Mouse (Mus musculus): ENCODE measurements around the gene Gabarapl1. TPM values are rescaled to one million over a fixed set of nuclear protein-coding genes. Genes with fewer than 3 reads are reported as not detected.
"Not testable (repeated sequence)": the region's sequence is repeated elsewhere in the genome, so short reads cannot be mapped to it uniquely, and the experiment has no call there.

Gene Gabarapl1
- total RNA-seq (2021): 100 to 1,000 TPM; 450 to 458 TPM

DNA sequence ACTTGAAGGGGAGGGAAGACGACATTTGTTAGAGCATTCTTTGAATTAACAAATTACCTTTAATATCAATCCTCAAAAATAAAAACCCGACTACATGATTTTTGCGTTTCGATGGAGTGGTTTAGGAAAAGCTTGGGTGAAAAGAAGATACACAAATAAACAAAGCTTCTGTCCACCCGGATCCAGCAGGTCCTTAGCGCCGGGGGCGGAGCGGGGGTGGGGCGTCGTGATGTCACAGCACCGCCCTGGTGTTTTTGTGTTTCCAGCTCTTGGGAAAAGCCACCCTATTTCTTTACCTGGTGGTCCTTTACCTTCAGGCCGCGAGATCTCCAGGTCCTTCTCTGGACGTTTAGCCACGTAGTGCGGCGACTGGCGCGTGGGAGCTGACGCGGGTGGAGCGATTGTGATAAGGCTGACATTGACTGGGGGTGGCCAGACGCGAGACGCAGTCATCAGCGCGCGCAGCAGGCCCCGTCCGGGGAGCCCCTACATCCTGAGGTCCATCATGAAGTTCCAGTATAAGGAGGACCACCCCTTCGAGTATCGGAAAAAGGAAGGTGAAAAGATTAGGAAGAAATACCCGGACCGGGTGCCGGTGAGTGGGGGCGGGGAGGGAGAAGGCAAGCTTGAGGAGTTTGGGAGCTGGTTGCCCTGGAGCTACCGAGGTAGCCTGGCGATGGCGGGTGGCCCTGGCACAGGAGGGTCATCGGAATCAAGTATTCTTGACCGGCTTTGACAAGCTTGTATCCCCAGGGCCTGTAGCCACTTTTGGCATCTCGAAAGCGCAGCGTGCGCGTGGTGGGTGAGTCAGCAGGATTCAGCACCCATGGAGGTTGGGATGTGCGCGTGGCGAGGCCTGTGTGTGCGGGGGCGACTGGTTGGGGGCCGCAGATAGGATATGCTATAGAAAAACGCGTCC, at the start of gene Gabarapl1:
TSS of gene Gabarapl1 (plus strand) at position 219 of the 919 bp plus-strand sequence.
- intact Hi-C loops (cut with DNase I): no loop called here

DNA sequence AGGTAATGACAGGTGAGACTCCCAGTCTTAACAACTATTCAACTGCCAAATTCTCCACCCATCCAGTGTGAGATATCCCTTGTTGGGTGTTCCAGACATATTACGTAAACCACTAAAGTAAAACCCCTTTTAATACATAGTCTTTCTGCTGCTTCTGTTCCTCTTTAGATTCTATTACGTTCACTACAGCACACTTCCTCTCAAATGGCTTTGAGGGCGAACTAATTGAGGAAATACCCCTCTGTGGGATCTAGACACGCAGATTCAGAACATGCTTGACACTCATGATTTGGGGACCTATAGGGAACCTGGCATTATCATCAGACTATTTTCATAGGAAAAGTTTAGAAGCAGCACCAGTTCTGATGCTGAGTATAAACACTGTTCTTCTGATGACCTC, 38.0 kb upstream of the Gabarapl1 start:
- no peak for DNase-seq (ENCODE audit: extremely low spot score in 1 of 2, low spot score in 2 of 2)
- intact Hi-C loops (cut with DNase I): no loop called here

More for the DNA sequence above, at the start of gene Gabarapl1:
- peak; percentile 76 to 91 for DNase-seq (ENCODE audit: extremely low spot score in 1 of 2, low spot score in 2 of 2)

DNA sequence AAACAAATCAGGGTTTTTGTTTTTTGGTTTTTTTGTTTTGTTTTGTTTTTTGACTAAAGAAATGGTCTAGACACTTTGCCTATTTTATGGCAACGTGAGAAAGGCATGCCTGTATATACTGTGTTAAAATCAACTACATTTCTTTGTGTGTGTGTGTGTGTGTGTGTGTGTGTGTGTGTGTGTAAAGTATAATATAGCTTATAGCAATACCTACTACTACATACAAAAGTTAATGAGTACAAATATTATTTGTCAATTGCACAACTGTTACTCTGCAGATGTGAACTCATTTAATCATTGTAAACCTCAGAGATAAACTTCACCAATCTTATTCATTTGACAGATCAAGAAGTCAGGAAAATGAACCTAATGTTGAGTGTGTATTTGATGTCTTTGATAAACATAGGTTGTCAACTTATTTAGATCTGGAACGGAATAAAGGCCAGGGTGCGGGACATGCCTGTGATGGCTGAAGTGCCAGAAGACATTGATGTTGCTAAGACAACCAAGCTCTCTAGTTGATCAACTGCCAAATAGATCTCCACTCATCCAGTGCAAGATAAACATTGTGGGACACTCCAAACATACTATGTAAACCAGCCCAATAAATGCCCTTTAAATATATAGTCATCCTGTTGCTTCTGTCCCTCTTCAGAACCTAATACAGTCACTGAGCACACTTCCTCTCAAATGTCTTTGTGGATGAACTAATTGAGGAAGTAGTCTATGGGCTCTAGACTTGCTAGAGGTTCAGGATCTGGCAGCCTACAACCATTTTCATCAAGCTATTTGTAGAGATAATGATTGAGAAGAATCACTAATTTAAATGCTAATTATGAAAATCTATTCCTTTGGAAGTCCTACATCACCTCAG, 35.4 kb upstream of the Gabarapl1 start:
- no peak for DNase-seq (ENCODE audit: extremely low spot score in 1 of 2, low spot score in 2 of 2)
- intact Hi-C loops (cut with DNase I): no loop called here

DNA sequence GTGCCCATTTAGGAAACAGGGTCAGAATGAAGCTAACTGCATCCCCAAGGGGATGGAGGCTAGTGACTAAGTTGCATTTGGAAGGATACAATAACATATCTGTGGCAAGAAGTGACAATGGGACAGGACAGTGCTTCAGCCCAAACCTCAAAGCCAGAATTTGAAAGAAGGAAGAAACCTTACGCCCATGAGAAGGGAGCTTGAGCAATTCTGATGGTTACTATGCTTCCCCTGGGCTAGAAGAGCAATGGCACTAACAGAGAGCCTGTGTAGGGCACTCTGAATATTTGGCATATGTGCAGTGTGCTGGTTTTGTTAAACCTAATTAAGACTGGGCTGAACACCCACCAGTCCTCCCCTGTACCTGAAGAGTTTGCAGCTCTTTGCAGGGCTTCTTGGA, 33.4 kb upstream of the Gabarapl1 start:
- intact Hi-C loops (cut with DNase I); DNase-seq (ENCODE audit: extremely low spot score in 1 of 2, low spot score in 2 of 2): not testable (repeated sequence)

DNA sequence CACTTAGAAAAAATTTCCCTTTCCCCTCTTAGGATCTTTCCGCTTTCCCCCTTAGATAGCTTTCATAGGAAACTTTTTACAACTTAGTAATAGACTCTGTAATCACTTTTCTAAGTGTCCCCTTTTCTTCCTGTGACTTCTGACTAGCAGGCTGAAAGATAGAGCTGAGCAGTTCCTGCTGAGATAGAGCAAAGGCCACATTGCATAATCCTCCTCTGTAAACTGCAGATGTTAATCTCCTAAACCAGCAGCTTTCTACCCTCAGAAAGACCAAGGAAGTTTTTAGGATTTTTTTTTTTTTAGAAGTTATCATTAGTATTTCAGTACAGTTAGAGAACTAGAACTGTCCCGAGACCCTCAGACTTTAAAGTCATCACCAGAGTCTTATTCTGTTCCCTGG, 29.5 kb upstream of the Gabarapl1 start:
- DNase-seq (ENCODE audit: extremely low spot score in 1 of 2, low spot score in 2 of 2): no peak
- intact Hi-C loops (cut with DNase I): no loop called here

DNA sequence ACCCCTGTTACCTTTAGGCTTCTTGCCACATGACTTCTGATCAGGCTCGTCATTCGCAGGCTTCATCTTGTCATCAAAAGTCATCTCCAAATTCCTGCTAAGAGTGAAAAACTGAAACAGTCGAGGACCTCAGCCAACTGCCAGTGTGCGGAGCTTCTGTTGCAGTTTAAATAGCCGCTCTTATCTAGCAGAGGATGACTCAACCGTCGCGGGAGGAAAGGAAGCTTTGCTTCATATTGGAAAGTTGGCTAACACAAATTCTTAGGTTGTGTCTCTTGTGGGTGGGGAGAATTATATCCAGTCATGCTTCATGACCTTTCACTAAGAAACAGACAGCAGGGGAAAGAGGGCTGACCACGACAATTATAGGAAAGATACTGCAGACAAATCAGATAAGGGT, 25.9 kb upstream of the Gabarapl1 start, which contains the start of gene Olr1:
TSS of gene Olr1 (minus strand) at position 142 of the 400 bp plus-strand sequence.
- intact Hi-C loops (cut with DNase I): no loop called here
- DNase-seq (ENCODE audit: extremely low spot score in 1 of 2, low spot score in 2 of 2): no peak

DNA sequence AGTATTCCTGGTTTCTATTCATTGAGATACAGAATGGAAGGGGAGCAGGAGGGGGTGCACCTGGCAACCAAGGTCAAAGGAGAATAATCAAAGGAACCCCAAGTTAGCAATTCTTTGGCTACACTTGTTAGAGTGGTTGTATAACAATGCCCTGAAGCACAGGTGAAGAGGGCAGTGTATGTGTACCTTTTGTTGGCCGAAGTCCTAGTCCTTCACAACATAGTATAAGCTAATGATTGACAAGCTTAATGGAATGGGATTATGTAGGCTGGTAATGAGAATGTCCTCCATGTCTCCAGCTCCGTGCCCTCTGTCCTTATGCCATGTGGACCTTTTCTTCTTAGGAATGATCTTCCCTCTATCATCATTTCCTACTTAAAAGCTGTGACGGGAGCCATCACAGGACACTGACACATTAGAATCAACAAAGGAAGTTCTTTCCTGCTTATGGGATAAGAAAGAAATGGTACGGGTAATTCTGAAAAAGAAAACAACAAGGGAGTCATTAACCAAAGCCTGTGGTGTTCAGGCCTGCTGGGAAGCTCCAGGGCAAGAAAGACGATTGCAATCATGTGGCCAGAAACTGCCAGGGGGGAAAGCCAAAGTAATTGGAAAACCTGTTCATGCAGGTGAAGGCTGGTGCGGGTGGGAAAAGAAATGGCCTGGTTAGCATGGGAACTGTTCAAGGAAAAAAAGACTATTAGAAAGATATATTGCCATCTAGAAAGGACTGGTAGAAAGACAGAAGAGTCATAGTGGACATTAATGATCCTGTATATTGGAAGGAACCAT, 22.6 kb upstream of the Gabarapl1 start:
- DNase-seq (ENCODE audit: extremely low spot score in 1 of 2, low spot score in 2 of 2): no peak
- intact Hi-C loops (cut with DNase I): no loop called here

DNA sequence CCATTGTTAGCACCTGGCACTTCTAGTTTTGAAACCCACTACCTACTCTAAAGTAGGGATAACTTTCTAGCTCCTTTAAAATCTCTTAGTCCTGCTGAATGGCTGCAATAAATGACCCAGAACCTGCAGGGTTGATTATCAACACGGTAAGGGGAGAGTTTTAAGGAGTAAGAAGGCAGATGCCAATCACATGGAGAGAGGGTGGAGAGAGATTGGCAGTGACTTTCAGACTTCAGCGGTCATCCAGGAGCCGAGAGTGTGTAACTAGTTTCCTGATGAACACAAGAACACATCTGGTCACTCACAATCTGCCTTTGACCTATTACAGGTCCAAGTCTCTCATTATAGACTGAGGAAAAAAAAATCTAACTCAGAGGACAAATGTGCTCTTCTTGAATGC, 20.6 kb upstream of the Gabarapl1 start, which contains the start of gene Tmem52b:
TSS of gene Tmem52b (plus strand) at position 189 of the 400 bp plus-strand sequence.
- no peak for DNase-seq (ENCODE audit: extremely low spot score in 1 of 2, low spot score in 2 of 2)
- intact Hi-C loops (cut with DNase I): no loop called here

DNA sequence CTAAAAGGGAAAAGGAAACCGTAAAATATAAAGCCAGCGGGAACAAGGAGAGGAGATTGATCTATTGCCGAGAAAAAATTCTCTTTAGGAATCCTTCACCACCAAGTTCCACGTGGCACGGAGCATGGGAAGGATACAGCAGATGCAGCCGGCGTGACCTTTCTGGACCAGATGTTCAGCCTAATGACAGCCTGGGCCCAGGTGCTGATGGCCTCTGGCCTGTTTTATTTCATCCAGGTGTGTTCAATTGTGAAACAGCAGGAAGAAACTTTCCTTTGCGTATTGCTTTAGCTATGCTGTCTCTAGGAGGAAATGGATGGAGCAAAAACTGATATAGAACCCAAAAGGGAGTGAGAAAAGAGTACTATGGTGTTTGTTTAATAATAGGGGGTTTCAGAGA, 20.1 kb upstream of the Gabarapl1 start:
- intact Hi-C loops (cut with DNase I): no loop called here
- DNase-seq (ENCODE audit: extremely low spot score in 1 of 2, low spot score in 2 of 2): no peak

DNA sequence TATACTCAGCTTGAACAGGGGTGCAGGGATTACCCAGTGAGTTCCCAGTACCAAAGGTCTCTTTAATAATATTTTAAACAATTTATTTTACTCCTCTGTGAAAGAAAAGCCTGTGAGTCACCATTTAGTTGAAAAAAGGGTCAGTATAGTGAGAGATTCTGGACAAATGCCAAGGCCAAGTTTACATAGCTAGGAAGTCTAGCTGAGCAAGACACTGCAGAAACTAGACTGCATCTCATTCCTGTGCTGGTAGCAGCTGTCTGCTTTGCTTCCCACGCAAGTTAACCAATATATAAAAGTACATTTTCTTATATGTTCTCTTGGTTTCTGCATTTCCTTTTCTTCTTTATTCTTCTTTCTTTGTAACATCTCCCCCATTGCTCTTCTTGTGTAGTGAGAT, 19.6 kb upstream of the Gabarapl1 start:
- DNase-seq (ENCODE audit: extremely low spot score in 1 of 2, low spot score in 2 of 2): peak in 1 of 2 experiments; percentile 10
- intact Hi-C loops (cut with DNase I): no loop called here

DNA sequence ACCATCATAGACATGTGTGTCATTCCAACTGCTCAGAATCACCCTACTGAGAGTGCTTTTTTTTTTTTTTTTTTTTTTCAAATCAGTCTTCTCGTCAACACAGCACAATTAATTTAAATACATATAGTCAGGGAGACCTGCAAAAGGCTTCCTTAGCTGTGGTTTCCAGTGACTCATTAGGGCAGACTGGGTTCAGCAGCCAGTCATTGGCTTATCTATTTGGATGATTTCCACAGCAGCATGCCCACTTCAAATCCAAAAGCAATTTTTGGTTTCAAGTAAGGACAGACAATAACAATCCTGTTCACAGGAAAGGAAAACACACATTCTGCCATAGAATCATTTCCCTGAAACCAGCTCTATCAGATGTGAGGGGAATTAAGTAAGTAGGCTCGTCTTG, 18.6 kb upstream of the Gabarapl1 start:
- intact Hi-C loops (cut with DNase I): no loop called here
- no peak for DNase-seq (ENCODE audit: extremely low spot score in 1 of 2, low spot score in 2 of 2)

DNA sequence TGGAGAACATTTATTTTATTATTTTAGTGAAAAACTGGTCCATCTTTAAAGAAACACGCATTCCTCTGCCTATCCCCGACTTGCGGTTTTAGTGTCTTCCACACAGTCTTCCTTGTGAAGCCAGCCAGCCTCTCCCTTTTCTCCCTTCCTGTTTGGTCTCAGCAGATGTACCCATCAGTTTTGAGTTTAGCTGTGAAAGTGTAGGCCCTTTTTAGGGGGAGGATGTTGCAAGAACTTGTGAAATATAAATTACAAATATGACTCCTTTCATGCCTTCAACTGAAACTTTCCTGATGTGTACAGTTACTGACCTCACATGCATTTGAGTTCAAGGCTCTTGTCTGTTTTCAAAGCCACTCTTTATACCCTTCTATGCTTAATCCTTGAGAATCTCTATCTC, 17.9 kb upstream of the Gabarapl1 start:
- DNase-seq (ENCODE audit: extremely low spot score in 1 of 2, low spot score in 2 of 2): no peak
- intact Hi-C loops (cut with DNase I): no loop called here

DNA sequence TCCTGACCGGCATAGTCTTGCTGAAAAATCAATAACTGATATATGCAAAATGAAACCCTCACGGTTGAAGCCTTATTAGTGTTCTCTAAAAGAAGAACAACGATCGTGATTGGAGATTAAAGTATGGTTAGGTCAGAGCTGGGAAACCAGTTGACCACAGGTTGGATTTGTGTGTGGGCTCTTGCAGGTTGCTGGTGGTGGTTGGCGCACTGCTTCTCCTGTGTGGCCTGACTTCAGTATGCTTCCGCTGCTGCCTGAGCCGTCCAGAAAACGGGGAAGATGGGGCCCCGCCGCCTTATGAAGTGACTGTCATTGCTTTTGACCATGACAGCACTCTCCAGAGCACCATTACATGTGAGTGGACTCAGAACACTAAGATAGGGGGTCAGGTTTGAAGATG, 16.6 kb upstream of the Gabarapl1 start:
- DNase-seq (ENCODE audit: extremely low spot score in 1 of 2, low spot score in 2 of 2): no peak
- intact Hi-C loops (cut with DNase I): loop anchor here (2.0 kb wide), 1 partner anchor 122 kb away; no protein-coding TSS in a partner anchor

DNA sequence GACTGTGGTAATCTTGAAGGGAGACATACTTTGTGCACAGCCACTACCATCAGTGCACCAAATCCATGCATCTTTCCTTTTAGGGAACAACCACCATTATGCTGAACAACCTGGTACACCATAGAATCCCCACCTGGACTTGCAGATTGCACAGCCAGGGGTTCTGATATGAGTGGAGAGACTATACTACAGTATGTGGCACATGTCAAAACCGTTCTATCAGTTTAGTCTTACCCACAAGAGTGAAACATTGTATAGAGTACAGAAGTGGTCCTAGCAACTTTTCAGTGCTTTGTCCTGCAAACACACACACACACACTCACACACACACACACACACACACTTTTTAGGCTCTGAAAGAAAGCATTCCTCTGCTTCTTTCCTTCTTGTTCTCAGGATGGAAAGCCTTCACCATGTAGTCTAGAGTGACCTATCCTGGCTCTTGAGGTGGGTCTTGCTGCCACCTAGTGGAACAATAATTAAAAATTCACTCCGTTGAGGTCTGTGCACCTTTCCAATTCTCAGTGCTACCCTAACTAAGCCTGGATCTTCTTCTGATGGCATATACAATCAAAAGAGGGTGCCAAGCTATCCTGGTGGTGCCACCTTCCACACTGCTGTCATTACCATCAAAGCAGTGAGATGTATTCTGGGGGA, 15.1 kb upstream of the Gabarapl1 start:
- peak in 1 of 2 experiments; percentile 56 for DNase-seq (ENCODE audit: extremely low spot score in 1 of 2, low spot score in 2 of 2)

DNA sequence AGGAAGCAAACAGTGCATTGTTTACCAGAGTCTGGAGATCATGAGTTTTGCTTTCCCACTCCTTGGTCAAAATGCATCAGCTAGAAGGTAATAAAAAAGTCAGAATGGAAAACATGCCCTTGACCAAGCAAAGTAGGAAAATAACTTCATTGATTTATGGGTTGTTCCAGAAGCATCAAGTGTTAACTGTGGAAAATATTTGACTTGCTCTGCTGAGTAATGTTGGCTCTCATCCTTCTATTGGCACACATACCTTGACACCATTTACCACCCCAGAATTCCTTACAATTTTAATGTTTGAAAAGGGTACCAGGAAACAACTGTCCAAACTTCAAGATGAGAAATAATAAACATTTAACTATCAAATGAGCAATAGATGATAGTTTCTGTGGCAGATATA, 6.9 kb upstream of the Gabarapl1 start:
- intact Hi-C loops (cut with DNase I): no loop called here

More for the DNA sequence above, 15.1 kb upstream of the Gabarapl1 start:
- intact Hi-C loops (cut with DNase I): loop anchor here (2.0 kb wide), 1 partner anchor 123 kb away; no protein-coding TSS in a partner anchor

DNA sequence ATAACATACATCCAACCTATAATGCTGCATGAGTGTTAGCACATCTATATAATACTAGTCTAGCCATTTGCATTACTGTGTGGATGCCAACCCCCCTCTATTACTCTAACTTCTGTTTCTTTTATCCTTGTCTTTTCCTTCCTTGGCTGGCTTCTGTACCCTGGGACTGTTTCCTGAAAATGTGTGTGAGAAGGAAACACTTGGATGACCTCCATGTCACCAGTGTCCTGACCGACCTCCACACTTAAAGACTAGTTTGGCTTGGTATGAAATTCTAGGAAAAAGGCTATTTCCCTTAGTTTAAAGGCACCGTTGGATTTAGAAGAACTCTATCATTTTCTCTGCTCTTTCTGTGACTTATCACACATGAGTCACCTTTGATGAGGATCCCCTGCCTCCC, 5.5 kb upstream of the Gabarapl1 start:
- intact Hi-C loops (cut with DNase I): no loop called here
- DNase-seq (ENCODE audit: extremely low spot score in 1 of 2, low spot score in 2 of 2): no peak

More for the DNA sequence above, 6.9 kb upstream of the Gabarapl1 start:
- no peak for DNase-seq (ENCODE audit: extremely low spot score in 1 of 2, low spot score in 2 of 2)

DNA sequence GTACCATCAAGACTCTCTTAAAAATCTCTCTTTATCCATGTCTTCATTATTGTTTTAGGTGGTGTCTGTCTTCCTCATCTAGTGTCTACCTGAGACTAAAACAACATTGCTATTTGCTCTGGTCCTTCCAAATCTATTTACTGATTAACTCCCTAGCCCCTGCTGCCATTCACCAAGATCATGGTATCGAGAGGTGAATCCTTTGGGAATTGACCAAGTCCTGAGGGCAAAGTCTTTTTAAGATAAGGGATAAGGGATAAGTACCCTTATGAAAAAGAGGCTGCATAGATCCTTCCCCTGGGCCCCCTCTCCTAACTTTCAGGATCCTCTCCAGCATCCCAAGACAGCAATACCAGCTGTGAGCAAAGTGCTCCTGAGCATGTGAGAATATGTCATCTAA, 3.4 kb upstream of the Gabarapl1 start:
- no peak for DNase-seq (ENCODE audit: extremely low spot score in 1 of 2, low spot score in 2 of 2)
- intact Hi-C loops (cut with DNase I): no loop called here

DNA sequence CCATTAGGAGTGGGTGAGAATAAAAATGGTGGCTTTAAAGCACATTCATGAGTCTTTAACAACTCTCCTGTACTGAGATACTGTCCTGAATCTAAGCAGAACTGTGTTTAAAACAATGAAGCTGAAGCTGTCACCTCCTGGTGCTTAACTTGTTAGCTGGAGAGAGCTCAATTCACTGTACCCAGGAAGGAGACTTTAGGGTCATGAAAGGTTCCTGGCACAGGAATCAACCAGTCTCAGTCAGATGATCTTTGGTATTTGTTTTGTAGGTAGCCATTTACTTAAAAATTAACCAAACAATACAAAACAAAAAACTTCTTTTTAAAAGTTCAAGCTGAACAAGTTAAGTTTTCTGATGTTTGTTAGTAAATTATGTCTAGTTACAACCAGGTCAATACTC, 2.7 kb upstream of the Gabarapl1 start:
- intact Hi-C loops (cut with DNase I): no loop called here
- no peak for DNase-seq (ENCODE audit: extremely low spot score in 1 of 2, low spot score in 2 of 2)
